Mouse (Mus musculus): ENCODE data around the gene Serpinb6d. TPM values are rescaled to one million over a fixed set of nuclear protein-coding genes. Genes with fewer than 3 reads are reported as not detected.
A peak's percentile ranks its signal among the peaks of the same experiment; 100 is the strongest.

Serpinb6d gene
- not detected for total RNA-seq (2021)
- not detected in 2 replicates for polyA plus RNA-seq (2012; rRNA removed)
- long read RNA-seq, result 0 reads

- DNase-seq, result no peak
Measured at GRCm38 (mm10) chr13:33661105-33661504, at the start of gene Serpinb6d. Gene Serpinb6d (plus strand): TSS chr13:33661405.

- DNase-seq, result no peak
Measured at GRCm38 (mm10) chr13:33622921-33623320, 38.3 kb upstream of the Serpinb6d start.

- DNase-seq, result peak; percentile 5
Measured at GRCm38 (mm10) chr13:33642540-33642939, 18.7 kb upstream of the Serpinb6d start.

- DNase-seq, result no peak
Measured at GRCm38 (mm10) chr13:33662550-33662949, 1.3 kb downstream of the Serpinb6d start.

- DNase-seq, result no peak
Measured at GRCm38 (mm10) chr13:33720296-33720695, 59.1 kb downstream of the Serpinb6d start.

Other genes starting within 250 kb of the Serpinb6d start
- gene Serpinb9g, start 176.6 kb upstream of the Serpinb6d start, total RNA-seq (2021), result not detected
- gene Serpinb9g, start 176.6 kb upstream of the Serpinb6d start, polyA plus RNA-seq (2012; rRNA removed), result not detected in 2 replicates
- gene Serpinb6e, start 182.0 kb downstream of the Serpinb6d start, total RNA-seq (2021), result not detected
- not detected in 2 replicates for gene Serpinb6e, start 182.0 kb downstream of the Serpinb6d start, polyA plus RNA-seq (2012; rRNA removed)
- under 1 TPM; 0.63 to 0.66 TPM for gene Serpinb6c, start 244.3 kb downstream of the Serpinb6d start, total RNA-seq (2021)
- not detected in 2 replicates for gene Serpinb6c, start 244.3 kb downstream of the Serpinb6d start, polyA plus RNA-seq (2012; rRNA removed)

All from adrenal gland, adult 2 months (tissue).